Mouse (Mus musculus): Measurements from ENCODE around the gene Hoxd9.

Hoxd9 gene

GRCm38 (mm10) chr2:74697567-74698121 lies at the start of gene Hoxd9:
Gene Hoxd9 (plus strand): TSS chr2:74697727.
- DNase-seq, result no peak

- DNase-seq, result no peak
Measured at GRCm38 (mm10) chr2:74652996-74653340, 44.6 kb upstream of the Hoxd9 start.

- DNase-seq, result no peak
Measured at GRCm38 (mm10) chr2:74653781-74654535, 43.6 kb upstream of the Hoxd9 start.

GRCm38 (mm10) chr2:74654743-74655419 lies 42.6 kb upstream of the Hoxd9 start:
- DNase-seq, result no peak

- peak in 1 of 2 experiments; percentile 48 for DNase-seq
Measured at GRCm38 (mm10) chr2:74655420-74655781, 42.1 kb upstream of the Hoxd9 start.

GRCm38 (mm10) chr2:74655821-74656631 lies 41.5 kb upstream of the Hoxd9 start:
- no peak for DNase-seq

- no peak for DNase-seq
Measured at GRCm38 (mm10) chr2:74656632-74657021, 40.9 kb upstream of the Hoxd9 start.

GRCm38 (mm10) chr2:74657251-74658023 lies 40.1 kb upstream of the Hoxd9 start:
- peak in 1 of 2 experiments; percentile 41 for DNase-seq

- no peak for DNase-seq
Measured at GRCm38 (mm10) chr2:74658024-74658666, 39.4 kb upstream of the Hoxd9 start.

- DNase-seq, result peak in 1 of 2 experiments; percentile 25
Measured at GRCm38 (mm10) chr2:74658667-74659371, 38.7 kb upstream of the Hoxd9 start.

- peak in 1 of 2 experiments; percentile 23 for DNase-seq
Measured at GRCm38 (mm10) chr2:74659507-74660005, 38.0 kb upstream of the Hoxd9 start, which contains the start of gene Evx2. Gene Evx2 (minus strand): TSS chr2:74659557.

GRCm38 (mm10) chr2:74660421-74661375 lies 36.8 kb upstream of the Hoxd9 start:
- DNase-seq, result no peak

GRCm38 (mm10) chr2:74661685-74662084 lies 35.8 kb upstream of the Hoxd9 start:
- peak in 1 of 2 experiments; percentile 44 for DNase-seq

- DNase-seq, result peak; percentile 47 to 73
Measured at GRCm38 (mm10) chr2:74663291-74663925, 34.1 kb upstream of the Hoxd9 start.

GRCm38 (mm10) chr2:74666411-74666810 lies 31.1 kb upstream of the Hoxd9 start:
- DNase-seq, result peak in 1 of 2 experiments; percentile 2

- peak in 1 of 2 experiments; percentile 28 for DNase-seq
Measured at GRCm38 (mm10) chr2:74667191-74667841, 30.2 kb upstream of the Hoxd9 start.

- no peak for DNase-seq
Measured at GRCm38 (mm10) chr2:74667842-74668357, 29.6 kb upstream of the Hoxd9 start, which contains the start of gene Hoxd13. Gene Hoxd13 (plus strand): TSS chr2:74668310.

All from cerebellum, postnatal 25 days (tissue).